Mouse (Mus musculus) CH12.LX (cell line): ENCODE results near the gene Ptma. TPM values are rescaled to one million over a fixed set of nuclear protein-coding genes. Genes with fewer than 3 reads are reported as not detected.

Experiments
- DNase-seq: peaks from one replicate; pipeline ENCODE4 v3.0.0-alpha.2; 2013; ENCODE audit errors: extremely low read depth
- H3K27ac ChIP-seq: 2 replicates; pipeline ENCODE4 v1.5.1; 2012; ENCODE audit warnings: low read depth, mild to moderate bottlenecking, control low read depth, moderate library complexity; ENCODE audit not compliant: insufficient read depth
- H3K27me3 ChIP-seq: replicated peaks from 2 replicates; pipeline ENCODE3; 2012; ENCODE audit warnings: inconsistent platforms
- H3K36me3 ChIP-seq, 2 experiments: replicated peaks in 1 of 2; 2 replicates each; pipeline versions ENCODE3 to v1.6.1; 2012; ENCODE audit warnings: inconsistent platforms in 1 of 2, low read length in 1 of 2, mild to moderate bottlenecking in 1 of 2, mixed read lengths in 1 of 2, moderate library complexity in 1 of 2; ENCODE audit not compliant: control insufficient read depth in 1 of 2, insufficient read depth in 1 of 2
- H3K4me1 ChIP-seq, 2 experiments: 2 replicates each; pipeline ENCODE4 v1.6.1; 2012; ENCODE audit warnings: inconsistent platforms in 1 of 2, moderate library complexity in 1 of 2; ENCODE audit not compliant: insufficient read depth in 2 of 2, control insufficient read depth in 1 of 2
- H3K4me2 ChIP-seq: 2 replicates; pipeline ENCODE4 v1.6.1; 2012; ENCODE audit warnings: low read depth, mild to moderate bottlenecking, control low read depth; ENCODE audit not compliant: poor library complexity, insufficient read depth, severe bottlenecking
- H3K4me3 ChIP-seq, 3 experiments: fragments of 150-350 bp in 1 of 3; sonication (generic) in 1 of 3; replicated peaks in 1 of 3; 2 replicates each; pipeline versions ENCODE3 to v1.5.1; 2011 to 2012; ENCODE audit warnings: low read depth in 2 of 3, low read length in 2 of 3, mild to moderate bottlenecking in 2 of 3, moderate library complexity in 2 of 3, control low read depth in 1 of 3, improper control_type of control experiment in 1 of 3, inconsistent platforms in 1 of 3, mixed read lengths in 1 of 3; ENCODE audit not compliant: poor library complexity in 1 of 3
- H3K79me2 ChIP-seq: replicated peaks from 2 replicates; pipeline ENCODE4 v1.6.1; 2012; ENCODE audit warnings: mild to moderate bottlenecking, moderate library complexity; ENCODE audit not compliant: control insufficient read depth, poor library complexity, insufficient read depth, severe bottlenecking; ENCODE audit errors: extremely low read depth
- H3K9ac ChIP-seq: 2 replicates; pipeline ENCODE4 v1.6.1; 2012; ENCODE audit warnings: low read depth, mild to moderate bottlenecking, control low read depth, moderate library complexity; ENCODE audit not compliant: insufficient read depth
- H3K9me3 ChIP-seq: replicated peaks from 2 replicates; pipeline ENCODE3; 2012; ENCODE audit warnings: low read length, inconsistent platforms, mixed read lengths
- BHLHE40 ChIP-seq: IDR thresholded peaks from 2 replicates; pipeline ENCODE4 v1.6.1; 2011; ENCODE audit warnings: mild to moderate bottlenecking, low read depth, low read length, improper control_type of control experiment
- CHD1 ChIP-seq: IDR thresholded peaks from 2 replicates; pipeline ENCODE4 v1.6.1; 2012; ENCODE audit warnings: low read depth, low read length, improper control_type of control experiment, inconsistent platforms
- CHD2 ChIP-seq: IDR thresholded peaks from 2 replicates; pipeline ENCODE4 v1.6.1; 2011; ENCODE audit warnings: low read length, improper control_type of control experiment
- CTCF ChIP-seq, 2 experiments: IDR thresholded peaks in 1 of 2; conservative IDR thresholded peaks in 1 of 2; 2 replicates each; pipeline ENCODE4 v1.5.1; 2011 to 2012; ENCODE audit warnings: low read depth in 2 of 2, low read length in 2 of 2, improper control_type of control experiment in 1 of 2, inconsistent platforms in 1 of 2, mild to moderate bottlenecking in 1 of 2, moderate library complexity in 1 of 2
- E2F4 ChIP-seq: IDR thresholded peaks from 2 replicates; pipeline ENCODE4 v1.6.1; 2011; ENCODE audit warnings: low read depth, low read length, improper control_type of control experiment; ENCODE audit not compliant: insufficient replicate concordance
- ELF1 ChIP-seq: IDR thresholded peaks from 2 replicates; pipeline ENCODE4 v1.6.1; 2014; ENCODE audit warnings: low read depth, mild to moderate bottlenecking, inconsistent platforms, low read length, improper control_type of control experiment
- EP300 ChIP-seq: IDR thresholded peaks from 2 replicates; pipeline ENCODE4 v1.6.1; 2011; ENCODE audit warnings: low read length, improper control_type of control experiment
- ETS1 ChIP-seq: conservative IDR thresholded peaks from 2 replicates; pipeline ENCODE4 v1.6.1; 2012; ENCODE audit warnings: low read depth, mild to moderate bottlenecking, inconsistent platforms, low read length, improper control_type of control experiment, moderate library complexity
- GABPA ChIP-seq: IDR thresholded peaks from 2 replicates; pipeline ENCODE4 v1.6.1; 2012; ENCODE audit warnings: low read depth, low read length, improper control_type of control experiment, inconsistent platforms; ENCODE audit not compliant: insufficient replicate concordance
- HCFC1 ChIP-seq: IDR thresholded peaks from 2 replicates; pipeline ENCODE4 v1.6.1; 2012; ENCODE audit warnings: low read depth, mild to moderate bottlenecking, inconsistent platforms, low read length, improper control_type of control experiment
- IRF4 ChIP-seq: IDR thresholded peaks from 2 replicates; pipeline ENCODE4 v1.6.1; 2014; ENCODE audit warnings: low read depth, mild to moderate bottlenecking, inconsistent platforms, low read length, improper control_type of control experiment
- JUN ChIP-seq: IDR thresholded peaks from 2 replicates; pipeline ENCODE4 v1.6.1; 2011; ENCODE audit warnings: low read depth, mild to moderate bottlenecking, low read length, improper control_type of control experiment, moderate library complexity; ENCODE audit not compliant: insufficient read depth
- JUND ChIP-seq: conservative IDR thresholded peaks from 2 replicates; pipeline ENCODE4 v1.6.1; 2011; ENCODE audit warnings: low read depth, low read length, improper control_type of control experiment
- KAT2A ChIP-seq: IDR thresholded peaks from 2 replicates; pipeline ENCODE4 v1.6.1; 2012; ENCODE audit warnings: low read length, improper control_type of control experiment, inconsistent platforms; ENCODE audit not compliant: insufficient replicate concordance
- MAFK ChIP-seq: IDR thresholded peaks from 2 replicates; pipeline ENCODE4 v1.6.1; 2011; ENCODE audit warnings: low read length, improper control_type of control experiment; ENCODE audit not compliant: insufficient replicate concordance
- MAX ChIP-seq: IDR thresholded peaks from 2 replicates; pipeline ENCODE4 v1.6.1; 2011; ENCODE audit warnings: low read length, improper control_type of control experiment
- MAZ ChIP-seq: IDR thresholded peaks from 2 replicates; pipeline ENCODE4 v1.6.1; 2012; ENCODE audit warnings: low read depth, mild to moderate bottlenecking, inconsistent platforms, low read length, improper control_type of control experiment, moderate library complexity
- MEF2A ChIP-seq: IDR thresholded peaks from 2 replicates; pipeline ENCODE4 v1.6.1; 2014; ENCODE audit warnings: low read depth, mild to moderate bottlenecking, inconsistent platforms, low read length, improper control_type of control experiment, borderline replicate concordance
- MXI1 ChIP-seq: IDR thresholded peaks from 2 replicates; pipeline ENCODE4 v1.6.1; 2011; ENCODE audit warnings: mild to moderate bottlenecking, low read depth, low read length, improper control_type of control experiment
- MYC ChIP-seq: IDR thresholded peaks from 2 replicates; pipeline ENCODE4 v1.6.1; 2011; ENCODE audit warnings: low read depth, mild to moderate bottlenecking, improper control_type of control experiment, low read length
- NELFE ChIP-seq: IDR thresholded peaks from 2 replicates; pipeline ENCODE4 v1.6.1; 2011; ENCODE audit warnings: low read depth, low read length, improper control_type of control experiment
- NRF1 ChIP-seq: IDR thresholded peaks from 2 replicates; pipeline ENCODE4 v1.6.1; 2014; ENCODE audit warnings: low read depth, mild to moderate bottlenecking, inconsistent platforms, low read length, improper control_type of control experiment, moderate library complexity
- PAX5 ChIP-seq: IDR thresholded peaks from 2 replicates; pipeline ENCODE4 v1.6.1; 2012; ENCODE audit warnings: low read length, inconsistent platforms, mixed read lengths
- POLR2A ChIP-seq: IDR thresholded peaks from 2 replicates; pipeline ENCODE4 v1.6.1; 2011; ENCODE audit warnings: low read depth, mild to moderate bottlenecking, improper control_type of control experiment, low read length
- POLR2AphosphoS2 ChIP-seq: IDR thresholded peaks from 2 replicates; pipeline ENCODE4 v1.6.1; 2011; ENCODE audit warnings: low read depth, low read length, improper control_type of control experiment
- RAD21 ChIP-seq: IDR thresholded peaks from 2 replicates; pipeline ENCODE4 v1.6.1; 2011; ENCODE audit warnings: low read depth, mild to moderate bottlenecking, low read length, improper control_type of control experiment, moderate library complexity
- RCOR1 ChIP-seq: conservative IDR thresholded peaks from 2 replicates; pipeline ENCODE4 v1.6.1; 2012; ENCODE audit warnings: low read depth, mild to moderate bottlenecking, inconsistent platforms, low read length, improper control_type of control experiment
- SIN3A ChIP-seq: IDR thresholded peaks from 2 replicates; pipeline ENCODE4 v1.6.1; 2012; ENCODE audit warnings: low read length, improper control_type of control experiment, inconsistent platforms
- SMC3 ChIP-seq: IDR thresholded peaks from 2 replicates; pipeline ENCODE4 v1.6.1; 2011; ENCODE audit warnings: low read depth, low read length, improper control_type of control experiment
- TBP ChIP-seq: conservative IDR thresholded peaks from 2 replicates; pipeline ENCODE4 v1.6.1; 2011; ENCODE audit warnings: low read depth, low read length, improper control_type of control experiment
- TCF12 ChIP-seq: IDR thresholded peaks from 2 replicates; pipeline ENCODE4 v1.6.1; 2014; ENCODE audit warnings: low read depth, mild to moderate bottlenecking, inconsistent platforms, low read length, improper control_type of control experiment
- UBTF ChIP-seq: IDR thresholded peaks from 2 replicates; pipeline ENCODE4 v1.6.1; 2012; ENCODE audit warnings: low read depth, mild to moderate bottlenecking, inconsistent platforms, low read length, improper control_type of control experiment, moderate library complexity
- USF1 ChIP-seq: IDR thresholded peaks from 2 replicates; pipeline ENCODE4 v1.6.1; 2014; ENCODE audit warnings: low read depth, mild to moderate bottlenecking, inconsistent platforms, low read length, improper control_type of control experiment
- USF2 ChIP-seq: conservative IDR thresholded peaks from 2 replicates; pipeline ENCODE4 v1.6.1; 2011; ENCODE audit warnings: low read depth, low read length, improper control_type of control experiment
- ZC3H11A ChIP-seq: IDR thresholded peaks from 2 replicates; pipeline ENCODE4 v1.6.1; 2012; ENCODE audit warnings: low read depth, mild to moderate bottlenecking, inconsistent platforms, low read length, improper control_type of control experiment
- ZKSCAN1 ChIP-seq: IDR thresholded peaks from 2 replicates; pipeline ENCODE4 v1.6.1; 2012; ENCODE audit warnings: low read depth, inconsistent platforms, low read length, improper control_type of control experiment, borderline replicate concordance
- ZMIZ1 ChIP-seq: IDR thresholded peaks from 2 replicates; pipeline ENCODE4 v1.6.1; 2012; ENCODE audit warnings: low read depth, mild to moderate bottlenecking, inconsistent platforms, low read length, improper control_type of control experiment
- ZNF384 ChIP-seq: IDR thresholded peaks from 2 replicates; pipeline ENCODE4 v1.6.1; 2012; ENCODE audit warnings: low read depth, low read length, improper control_type of control experiment, inconsistent platforms
- dilution Hi-C: fragments of 300-500 bp; cut with MboI; formaldehyde crosslinking; loops from 2 replicates; pipeline ENCODE4 v1.14.3; 2020; ENCODE audit warnings: low sequenced_read_pairs; ENCODE audit not compliant: extremely low pct_unique_long_range_greater_than_20kb, extremely low pct_ligation_motif_present
- in situ Hi-C: fragments of 300-500 bp; cut with MboI; formaldehyde crosslinking; loops from 3 replicates; pipeline ENCODE4 v1.14.3; 2019; ENCODE audit warnings: low sequenced_read_pairs, low pct_ligation_motif_present, low pct_unique_long_range_greater_than_20kb, mixed read lengths
- polyA plus RNA-seq: library from polyadenylated mRNA; unstranded; fragments of >175 nt; gene quantifications from 2 replicates; pipeline ENCODE4 v1.2.1, GENCODE M21; 2012; ENCODE audit warnings: low read depth; ENCODE audit not compliant: insufficient read length
- total RNA-seq, 2 experiments: library from RNA; depleted of rRNA; stranded (reverse); fragments of 300-350 nt in 1 of 2; fragments of >200 nt in 1 of 2; gene quantifications; 2 replicates each; pipeline ENCODE4 v1.2.3; 2012 to 2014

Ptma gene
- total and polyA plus RNA-seq, 3 experiments, result 2,835 to 5,324 (median 5,084) TPM

- no peaks in the 10 kb centered on the region for H3K79me2 ChIP-seq
- dilution Hi-C loops (no loop called here), in situ Hi-C loops (loop anchor here (5.0 kb wide), 1 partner anchor 35 kb away; no protein-coding TSS in a partner anchor)
- no peak for TF ChIP-seq PAX5
- TF ChIP-seq MEF2A, result 0 out of 2 replicates have a peak, but pooled peaks have one; percentile 7
- TF ChIP-seq SMC3, result no peak
- no peak for TF ChIP-seq POLR2AphosphoS2
- TF ChIP-seq MAZ, result peak; percentile 94
- peak; percentile 98 for TF ChIP-seq MAX
- no peak for TF ChIP-seq CTCF (conservative IDR thresholded peaks at IDR 0.05 in 1 of 2, IDR thresholded peaks at IDR 0.05 in 1 of 2; ENCODE audit: low read depth in 2 of 2, low read length in 2 of 2)
- no peak for TF ChIP-seq UBTF
- peak; percentile 84 for TF ChIP-seq BHLHE40
- TF ChIP-seq ZKSCAN1, result no peak
- TF ChIP-seq MYC, result peak; percentile 99
- TF ChIP-seq MXI1, result peak; percentile 82
- TF ChIP-seq ZMIZ1, result no peak
- peak; percentile 62 for TF ChIP-seq USF2
- TF ChIP-seq JUN, result no peak
- no peak for TF ChIP-seq RCOR1
- TF ChIP-seq MAFK, result no peak
- peak; percentile 61 for TF ChIP-seq CHD1
- TF ChIP-seq GABPA, result no peak
- TF ChIP-seq JUND, result no peak
- no peak for TF ChIP-seq E2F4
- TF ChIP-seq ZNF384, result no peak
- no peak for TF ChIP-seq IRF4
- no peak for TF ChIP-seq RAD21
- TF ChIP-seq KAT2A, result no peak
- TF ChIP-seq ETS1, result peak; percentile 38
- peak; percentile 64 for TF ChIP-seq POLR2A
- TF ChIP-seq NRF1, result no peak
- TF ChIP-seq TBP, result peak; percentile 70
- TF ChIP-seq TCF12, result no peak
- TF ChIP-seq CHD2, result peak; percentile 76; the same call in 1 of the 2 replicates
- TF ChIP-seq USF1, result peak; percentile 80
- TF ChIP-seq HCFC1, result no peak
- peak; percentile 25; the same call in 1 of the 2 replicates for TF ChIP-seq EP300
- TF ChIP-seq SIN3A, result no peak; the same call in 1 of the 2 replicates
- no peak for TF ChIP-seq ZC3H11A
- TF ChIP-seq ELF1, result no peak
- no peak for TF ChIP-seq NELFE
- H3K36me3 ChIP-seq, result no peaks in the 10 kb centered on the region
- H3K9ac ChIP-seq, result peak overlapping the region; percentile 64
- peak overlapping the region; percentile 9 to 33 (median 17) for H3K4me3 ChIP-seq
- peak overlapping the region; percentile 79 for H3K27ac ChIP-seq
- no peaks in the 10 kb centered on the region for H3K9me3 ChIP-seq
- H3K4me1 ChIP-seq, result peaks cover 30 to 74% of the 10 kb centered on the region in 2 experiments
- H3K27me3 ChIP-seq, result no peaks in the 10 kb centered on the region
- H3K4me2 ChIP-seq, result peak overlapping the region; percentile 76
- DNase-seq, result peak; percentile 76
Observed at GRCm38 (mm10) chr1:86502221-86503048, 24.1 kb upstream of the Ptma start.
